In genomic region chr2:172976661-172977238, GRCm38 (mm10) we compare ENCODE assay signal across 7 mouse cellular contexts. TPM values are rescaled to one million over a fixed set of nuclear protein-coding genes. Genes with fewer than 3 reads are reported as not detected.
DNase-seq lines count a peak whose midpoint lies in the region; ATAC-seq lines count a peak whose summit lies in the region.

No protein-coding gene starts in this region.

- no peak overlapping the region for H3K27ac ChIP-seq in neural tube, embryonic 11.5 days (ENCODE audit: low read depth, low read length)
- no peak overlapping the region for H3K27ac ChIP-seq in forebrain, embryonic 13.5 days

- WGBS in neural tube, embryonic 11.5 days, result 22% methylated on average over 7 of the region's 7 CpGs
- WGBS in forebrain, embryonic 13.5 days, result 21% methylated on average over 7 of the region's 7 CpGs

- H3K4me3 ChIP-seq in neural tube, embryonic 11.5 days (ENCODE audit: low read depth, low read length), result no peak overlapping the region
- H3K4me3 ChIP-seq in forebrain, embryonic 13.5 days, result no peak overlapping the region

- ATAC-seq in neural tube, embryonic 11.5 days (ENCODE audit: insufficient read depth, low FRiP score, low TSS enrichment), result no peak
- ATAC-seq in forebrain, embryonic 13.5 days, result no peak
- peak; percentile 36 for ATAC-seq in megakaryocyte, adult 5-6 weeks (ENCODE audit: poor library complexity, severe bottlenecking)

- 0 out of 2 replicates have a peak overlapping the region, but pooled peaks have one; percentile 5 for H3K4me2 ChIP-seq in neural tube, embryonic 11.5 days (ENCODE audit: low read depth)
- 0 out of 2 replicates have a peak overlapping the region, but pooled peaks have one; percentile 42 for H3K4me2 ChIP-seq in forebrain, embryonic 13.5 days

- H3K4me1 ChIP-seq in neural tube, embryonic 11.5 days (ENCODE audit: control insufficient read depth, insufficient read depth, low read length), result peaks cover 11% of the 10 kb centered on the region; the same call in 1 of the 2 replicates
- peaks cover 23% of the 10 kb centered on the region for H3K4me1 ChIP-seq in forebrain, embryonic 13.5 days

- H3K36me3 ChIP-seq in neural tube, embryonic 11.5 days (ENCODE audit: control insufficient read depth, insufficient read depth, low read length), result no peaks in the 10 kb centered on the region
- H3K36me3 ChIP-seq in forebrain, embryonic 13.5 days (ENCODE audit: poor library complexity, severe bottlenecking), result no peaks in the 10 kb centered on the region

- H3K9me3 ChIP-seq in neural tube, embryonic 11.5 days (ENCODE audit: control insufficient read depth, low read length), result no peaks in the 10 kb centered on the region
- no peaks in the 10 kb centered on the region for H3K9me3 ChIP-seq in forebrain, embryonic 13.5 days (replicated peaks)

- DNase-seq in neural tube, embryonic 11.5 days (ENCODE audit: low spot score), result no peak
- no peak for DNase-seq in neural tube, embryonic 10.5 days (ENCODE audit: extremely low spot score, low spot score)
- DNase-seq in right cerebral cortex, adult 2 months (ENCODE audit: low spot score in 2 of 2), result no peak
- DNase-seq in cerebellum, postnatal 25 days, result no peak
- DNase-seq in spleen, adult 12 weeks (ENCODE audit: low spot score), result no peak

- no peaks in the 10 kb centered on the region for H3K27me3 ChIP-seq in neural tube, embryonic 11.5 days (ENCODE audit: control insufficient read depth, insufficient read depth, low read length)
- no peaks in the 10 kb centered on the region for H3K27me3 ChIP-seq in forebrain, embryonic 13.5 days

- no peak overlapping the region for H3K9ac ChIP-seq in neural tube, embryonic 11.5 days (ENCODE audit: low read length)
- H3K9ac ChIP-seq in forebrain, embryonic 13.5 days, result peak overlapping the region; percentile 39; the same call in 1 of the 2 replicates

RNA-seq across cellular contexts. Expression of gene Spo11, which starts 0.8 kb away (rescaled TPM):
- 0.42 and 1.1 TPM in 2 replicates for polyA plus RNA-seq in neural tube, embryonic 11.5 days (2014; fragmentation: Nextera tagmentation; extraction: Ambion mirVana)
- 0.13 and 0.45 TPM in 2 replicates for polyA plus RNA-seq in forebrain, embryonic 13.5 days (2015; fragmentation: Nextera tagmentation; extraction: Ambion mirVana)
- total RNA-seq in megakaryocyte, adult 5-6 weeks (2015), result 0.64 and 1.0 TPM in 2 replicates
- total RNA-seq in megakaryocyte, adult 5-6 weeks (2017), result 0.04 TPM in 1 of 2 replicates, not detected in the other

RNA-seq across cellular contexts. Expression of gene Rae1, which starts 23.2 kb away (rescaled TPM):
- polyA plus RNA-seq in neural tube, embryonic 11.5 days (2014; fragmentation: Nextera tagmentation; extraction: Ambion mirVana), result 137 and 140 TPM in 2 replicates
- 146 and 148 TPM in 2 replicates for polyA plus RNA-seq in forebrain, embryonic 13.5 days (2015; fragmentation: Nextera tagmentation; extraction: Ambion mirVana)
- total RNA-seq in megakaryocyte, adult 5-6 weeks (2015), result 53.2 and 72.9 TPM in 2 replicates
- 42.4 and 54.3 TPM in 2 replicates for total RNA-seq in megakaryocyte, adult 5-6 weeks (2017)

RNA-seq across cellular contexts. Expression of gene Bmp7, which starts 36.6 kb away (rescaled TPM):
- polyA plus RNA-seq in neural tube, embryonic 11.5 days (2014; fragmentation: Nextera tagmentation; extraction: Ambion mirVana), result 17.0 and 20.5 TPM in 2 replicates
- 6.9 and 7.2 TPM in 2 replicates for polyA plus RNA-seq in forebrain, embryonic 13.5 days (2015; fragmentation: Nextera tagmentation; extraction: Ambion mirVana)
- 0.43 TPM in 1 of 2 replicates, not detected in the other for total RNA-seq in megakaryocyte, adult 5-6 weeks (2015)
- total RNA-seq in megakaryocyte, adult 5-6 weeks (2017), result 0.04 and 0.37 TPM in 2 replicates

RNA-seq across cellular contexts. Expression of gene Rbm38, which starts 43.5 kb away (rescaled TPM):
- 73.6 and 74.2 TPM in 2 replicates for polyA plus RNA-seq in neural tube, embryonic 11.5 days (2014; fragmentation: Nextera tagmentation; extraction: Ambion mirVana)
- polyA plus RNA-seq in forebrain, embryonic 13.5 days (2015; fragmentation: Nextera tagmentation; extraction: Ambion mirVana), result 40.0 and 47.6 TPM in 2 replicates
- total RNA-seq in megakaryocyte, adult 5-6 weeks (2015), result 124 and 143 TPM in 2 replicates
- total RNA-seq in megakaryocyte, adult 5-6 weeks (2017), result 43.2 and 59.0 TPM in 2 replicates
